Mouse (Mus musculus): ENCODE results near the gene Madd.

The Madd gene

GRCm38 (mm10) chr2:91175490-91175889, 8.1 kb downstream of the Madd start:
- no peak for DNase-seq (ENCODE audit: low spot score in 2 of 2)

DNA sequence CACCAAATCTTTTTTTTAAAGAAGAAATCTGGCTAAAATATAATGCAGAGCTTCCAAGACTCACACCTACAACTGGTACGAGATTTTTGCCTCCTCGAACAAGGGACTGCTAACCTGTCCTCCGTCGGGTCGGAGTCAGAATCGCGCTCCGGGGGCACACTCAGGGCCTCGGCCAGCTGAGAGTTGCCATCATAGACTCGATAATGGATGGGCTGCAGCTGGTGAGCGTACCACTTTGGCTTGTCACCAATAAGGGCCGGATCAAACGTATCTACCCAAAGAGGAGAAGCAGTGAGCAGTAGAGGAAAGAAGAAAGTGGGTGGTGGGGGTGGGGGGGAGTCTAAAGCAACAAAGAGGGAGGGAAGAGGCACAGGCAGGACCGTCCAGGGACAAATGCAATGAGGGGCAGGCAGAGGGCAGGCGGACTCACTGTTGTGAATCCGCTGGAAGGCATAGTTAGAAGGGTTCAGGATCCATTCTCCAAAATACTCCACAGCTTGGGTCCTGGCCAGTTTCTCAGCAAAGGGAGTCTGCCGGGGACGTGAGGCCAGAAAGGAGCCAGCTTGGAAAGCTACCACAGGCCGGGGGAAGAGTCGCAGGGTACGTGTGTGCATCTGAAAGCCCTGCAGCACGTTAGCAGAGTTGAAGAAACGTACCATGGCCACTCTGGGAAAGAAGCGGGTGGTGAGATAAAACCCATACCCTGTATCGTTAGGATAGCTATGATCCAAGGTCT, 13.9 kb downstream of the Madd start:
- no peak for DNase-seq (ENCODE audit: low spot score in 2 of 2)

DNA sequence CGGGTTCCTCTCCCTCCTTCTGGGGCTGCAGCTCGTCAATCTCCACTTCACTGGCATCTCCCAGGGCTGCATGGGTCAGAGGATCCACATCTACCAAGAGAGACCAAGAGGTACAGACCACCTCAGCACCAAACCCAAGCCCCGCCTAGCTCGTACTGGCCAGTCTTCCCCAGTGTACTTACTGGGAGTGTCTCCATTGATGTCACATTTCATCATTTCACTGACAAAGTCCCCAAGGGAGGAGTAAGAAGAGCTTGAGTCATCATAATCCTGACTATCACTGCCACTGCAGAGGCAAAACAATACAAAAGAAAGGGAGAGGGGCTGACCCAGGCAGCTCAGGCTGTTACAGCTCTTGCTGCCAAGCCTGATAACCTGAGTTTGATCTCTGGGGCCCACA, 16.0 kb downstream of the Madd start:
- no peak for DNase-seq (ENCODE audit: low spot score in 2 of 2)

- no peak for DNase-seq (ENCODE audit: low spot score in 2 of 2)
These were observed 18.6 kb downstream of the Madd start for GRCm38 (mm10) chr2:91164991-91165390.

DNA sequence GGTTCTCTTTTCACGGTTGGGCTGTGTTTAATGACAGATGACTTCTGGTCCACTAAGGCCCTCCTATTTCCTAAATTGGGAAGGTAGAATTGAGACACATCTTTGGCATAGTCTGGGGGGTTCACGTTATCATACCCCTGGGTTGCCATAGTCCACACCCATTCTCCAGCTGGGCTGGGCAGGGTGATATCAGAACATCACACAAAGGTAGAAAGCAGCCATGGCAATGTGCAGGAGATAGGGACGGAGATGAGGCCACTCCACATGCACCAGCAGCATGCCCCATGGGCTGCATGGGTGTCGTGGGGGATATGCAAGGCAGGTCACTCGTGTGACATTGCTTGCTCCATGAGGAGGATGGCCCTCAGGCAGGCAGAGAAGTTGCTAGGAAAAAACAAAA, 20.1 kb downstream of the Madd start:
- no peak for DNase-seq (ENCODE audit: low spot score in 2 of 2)

GRCm38 (mm10) chr2:91162952-91163351, 20.7 kb downstream of the Madd start:
- DNase-seq (ENCODE audit: low spot score in 2 of 2): no peak

GRCm38 (mm10) chr2:91160591-91160990, 23.0 kb downstream of the Madd start:
- no peak for DNase-seq (ENCODE audit: low spot score in 2 of 2)

GRCm38 (mm10) chr2:91157002-91157752, 26.5 kb downstream of the Madd start:
- no peak for DNase-seq (ENCODE audit: low spot score in 2 of 2)

- no peak for DNase-seq (ENCODE audit: low spot score in 2 of 2)
These were observed 29.5 kb downstream of the Madd start for GRCm38 (mm10) chr2:91154091-91154490.

DNA sequence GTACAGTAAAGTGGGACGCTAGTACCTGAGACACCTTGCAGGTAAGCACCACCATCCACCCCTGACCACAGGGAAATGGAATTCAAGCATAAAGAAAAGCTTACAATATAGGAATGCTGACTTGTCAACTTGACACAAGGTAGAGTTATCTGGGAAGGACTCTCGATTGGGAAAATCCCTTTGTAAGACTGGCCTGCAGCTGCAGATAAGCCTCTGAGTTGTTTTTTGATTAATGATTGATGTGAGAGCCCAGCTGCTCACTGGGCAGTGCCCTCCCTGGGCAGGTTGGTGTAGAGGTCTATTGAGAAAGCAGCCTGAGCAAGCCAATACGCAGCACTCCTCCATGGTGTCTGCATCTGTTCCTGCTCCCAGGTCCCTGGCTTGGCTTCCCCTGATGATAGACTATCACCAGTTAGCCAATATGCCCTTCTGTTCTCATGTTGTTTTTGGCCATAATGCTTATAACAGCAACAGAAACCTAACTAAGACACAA, 30.7 kb downstream of the Madd start:
- no peak for DNase-seq (ENCODE audit: low spot score in 2 of 2)

DNA sequence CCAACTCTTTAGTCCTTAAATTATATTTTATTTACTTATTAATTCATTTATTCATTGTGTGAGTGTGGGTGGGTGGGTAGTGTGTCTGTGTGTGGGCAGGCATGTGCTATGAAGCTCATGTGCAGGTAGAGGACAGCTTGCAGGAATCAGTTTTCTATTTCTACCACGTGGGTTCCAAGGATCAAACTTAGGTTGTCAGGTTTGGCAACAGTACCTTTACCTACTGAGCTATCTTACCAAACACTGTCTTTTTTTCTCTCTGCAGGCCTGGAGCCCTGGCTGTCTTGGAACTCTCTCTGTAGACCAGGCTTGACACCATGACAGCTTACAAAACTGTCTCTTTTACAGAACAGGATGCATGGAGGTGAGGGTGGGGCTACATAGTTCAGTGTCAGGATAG, 32.3 kb downstream of the Madd start:
- DNase-seq (ENCODE audit: low spot score in 2 of 2): no peak

- DNase-seq (ENCODE audit: low spot score in 2 of 2): no peak
These were observed 35.5 kb downstream of the Madd start for GRCm38 (mm10) chr2:91148101-91148500.

- no peak for DNase-seq (ENCODE audit: low spot score in 2 of 2)
These were observed 40.2 kb downstream of the Madd start for GRCm38 (mm10) chr2:91143401-91143800.

DNA sequence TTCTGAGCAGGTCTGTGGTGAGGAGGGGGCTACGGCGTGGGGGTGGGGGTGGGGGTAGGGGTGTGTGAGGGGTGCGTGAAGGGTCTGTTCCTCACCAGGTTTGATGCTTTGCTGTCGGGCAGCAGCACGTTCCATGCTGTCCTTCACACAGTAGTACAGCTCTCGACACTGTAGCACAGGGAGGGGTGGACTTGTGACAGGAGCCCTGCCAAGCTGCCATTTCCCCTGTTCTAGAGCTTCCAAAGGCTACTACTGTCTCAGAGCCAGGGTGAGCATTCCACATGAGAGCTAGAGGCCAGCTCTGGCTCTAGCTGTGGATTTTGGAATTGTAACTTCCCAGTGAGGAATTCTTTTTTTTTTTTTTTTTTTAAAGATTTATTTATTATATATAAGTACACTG, 40.7 kb downstream of the Madd start:
- DNase-seq (ENCODE audit: low spot score in 2 of 2): no peak

DNA sequence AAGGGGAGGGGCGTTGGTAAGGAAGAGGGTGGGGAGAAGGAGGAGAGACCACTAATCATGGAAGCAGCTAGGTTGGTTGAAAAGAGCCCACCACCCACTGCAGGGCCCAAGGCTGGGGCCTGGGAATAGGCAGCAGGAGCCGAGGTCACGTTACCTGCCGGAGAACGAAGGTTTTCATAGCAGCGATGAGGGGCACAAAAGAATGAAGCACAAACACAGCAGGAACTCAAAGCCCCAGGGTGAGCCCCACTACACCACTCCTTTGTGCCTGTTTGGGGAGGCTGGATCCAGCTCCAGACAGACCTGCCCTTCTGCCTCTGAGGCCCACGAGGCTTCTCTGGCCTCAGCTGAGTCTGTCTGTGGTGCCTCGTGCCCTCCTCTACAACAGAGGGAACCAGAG, 43.9 kb downstream of the Madd start:
- no peak for DNase-seq (ENCODE audit: low spot score in 2 of 2)

DNA sequence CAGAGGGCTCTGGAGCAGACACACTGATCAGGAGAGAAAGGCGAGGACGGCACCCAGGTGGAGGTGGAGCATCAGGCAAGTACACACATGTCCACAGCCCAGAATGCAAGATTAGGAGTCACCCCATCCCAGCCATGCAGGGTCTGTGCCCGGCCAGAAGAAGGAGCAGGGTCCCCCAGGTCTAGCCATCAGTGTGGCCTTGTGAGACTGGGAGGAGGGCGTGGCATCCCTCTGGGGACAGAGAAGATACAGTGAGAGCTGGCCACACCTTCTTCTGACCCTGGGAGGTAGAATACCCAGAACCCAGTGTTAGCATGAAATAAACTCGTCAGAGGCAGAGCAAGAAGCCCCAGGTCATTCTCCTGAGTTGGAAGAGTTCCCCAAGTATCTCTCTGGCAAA, 44.3 kb downstream of the Madd start:
- no peak for DNase-seq (ENCODE audit: low spot score in 2 of 2)

DNA sequence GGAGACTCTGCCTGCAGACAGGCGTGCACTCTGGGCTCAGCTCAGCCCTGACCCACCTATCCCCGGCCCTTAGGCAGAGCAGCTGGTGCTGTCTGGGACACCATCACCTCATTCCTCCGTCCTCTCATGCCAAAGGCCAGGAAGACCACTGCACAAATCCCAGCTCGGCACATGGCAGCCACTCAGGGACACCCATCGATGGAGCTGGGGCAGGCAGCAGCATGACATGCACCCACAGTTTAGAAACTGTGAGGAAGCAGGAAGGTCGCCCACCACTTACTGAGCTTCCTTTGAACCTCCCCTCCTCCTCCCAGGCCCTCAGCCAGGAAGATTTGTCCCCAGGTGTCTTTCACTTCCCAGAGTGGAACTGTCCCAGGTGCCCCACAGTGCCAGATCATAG, 46.2 kb downstream of the Madd start:
- DNase-seq (ENCODE audit: low spot score in 2 of 2): no peak

- no peak for DNase-seq (ENCODE audit: low spot score in 2 of 2)
These were observed 46.9 kb downstream of the Madd start for GRCm38 (mm10) chr2:91136513-91137412.

DNA sequence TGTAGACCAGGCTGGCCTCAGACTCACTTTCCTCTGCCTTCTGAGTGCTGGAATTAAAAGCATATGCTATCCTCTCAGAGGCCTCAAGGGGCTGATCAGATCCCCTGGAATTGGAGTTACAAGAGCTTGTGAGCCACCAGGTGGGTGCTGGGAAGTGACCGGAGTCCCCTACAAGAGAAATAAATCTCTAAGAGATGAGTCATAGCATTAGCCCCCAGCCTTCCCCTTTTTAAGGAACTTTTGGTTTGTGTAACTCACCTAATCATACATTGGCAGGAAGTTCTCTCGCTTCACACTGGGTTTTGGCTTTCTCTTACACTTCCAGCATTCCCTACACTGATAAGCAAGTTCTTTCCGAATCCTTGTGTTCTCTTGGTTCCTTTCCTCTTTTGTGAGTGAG, 51.6 kb downstream of the Madd start:
- DNase-seq (ENCODE audit: low spot score in 2 of 2): no peak

GRCm38 (mm10) chr2:91131251-91131650, 52.4 kb downstream of the Madd start:
- DNase-seq (ENCODE audit: low spot score in 2 of 2): no peak

DNA sequence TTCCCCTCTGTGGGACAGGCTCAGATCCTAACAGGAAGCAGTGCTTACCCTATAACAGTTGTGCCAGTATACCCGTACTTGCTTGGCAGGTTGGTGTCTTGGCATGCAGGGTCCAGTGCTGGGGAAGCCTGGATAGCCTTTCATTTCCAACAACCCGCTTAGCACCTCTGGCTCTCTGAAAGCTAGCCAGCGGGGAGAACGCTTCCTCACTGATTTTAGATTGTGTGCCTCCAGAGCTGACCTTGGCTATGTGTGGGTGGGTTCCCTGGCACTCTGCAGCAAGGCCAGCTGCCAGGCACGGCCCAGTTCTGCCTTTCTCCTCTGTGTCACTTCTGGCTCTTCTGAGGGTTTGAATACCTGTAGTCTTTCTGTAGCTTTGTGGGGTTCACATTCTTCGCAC, 53.5 kb downstream of the Madd start:
- DNase-seq (ENCODE audit: low spot score in 2 of 2): no peak

DNA sequence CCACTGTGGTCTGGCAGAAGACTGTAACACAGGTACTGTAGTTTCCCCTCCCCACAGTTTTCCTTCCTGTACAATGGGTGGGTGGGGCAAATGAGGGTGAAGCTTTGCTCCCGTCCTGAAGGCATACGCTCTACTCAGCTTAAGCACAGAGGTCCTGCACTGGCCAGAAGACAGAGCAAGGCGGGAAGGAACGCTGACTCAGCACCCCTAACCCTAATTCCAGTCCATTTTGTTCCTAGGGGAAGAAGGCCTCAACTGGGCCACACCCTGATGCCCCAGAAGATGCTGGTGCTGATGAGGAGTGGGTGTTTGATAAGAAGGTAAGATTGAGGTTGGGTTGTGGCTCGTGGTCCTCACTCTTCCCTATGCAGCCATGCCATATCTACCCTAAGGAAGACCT, 54.9 kb downstream of the Madd start:
- no peak for DNase-seq (ENCODE audit: low spot score in 2 of 2)
